Mouse (Mus musculus): ENCODE results near the gene 1700042G07Rik. TPM values are rescaled to one million over a fixed set of nuclear protein-coding genes. Genes with fewer than 3 reads are reported as not detected.
A peak's percentile ranks its signal among the peaks of the same experiment; 100 is the strongest.

The 1700042G07Rik gene
- total RNA-seq (2015) (not detected in 2 replicates), total RNA-seq (2017) (not detected in 2 replicates)

- ATAC-seq (replicated peaks; ENCODE audit: poor library complexity) = no peak
These were observed at the start of gene 1700042G07Rik, which contains the start of gene Gm49337 for GRCm38 (mm10) chr4:116173072-116173471. Gene 1700042G07Rik, plus strand, starts transcription at chr4:116173372. Gene Gm49337, plus strand, starts transcription at chr4:116173384.

DNA sequence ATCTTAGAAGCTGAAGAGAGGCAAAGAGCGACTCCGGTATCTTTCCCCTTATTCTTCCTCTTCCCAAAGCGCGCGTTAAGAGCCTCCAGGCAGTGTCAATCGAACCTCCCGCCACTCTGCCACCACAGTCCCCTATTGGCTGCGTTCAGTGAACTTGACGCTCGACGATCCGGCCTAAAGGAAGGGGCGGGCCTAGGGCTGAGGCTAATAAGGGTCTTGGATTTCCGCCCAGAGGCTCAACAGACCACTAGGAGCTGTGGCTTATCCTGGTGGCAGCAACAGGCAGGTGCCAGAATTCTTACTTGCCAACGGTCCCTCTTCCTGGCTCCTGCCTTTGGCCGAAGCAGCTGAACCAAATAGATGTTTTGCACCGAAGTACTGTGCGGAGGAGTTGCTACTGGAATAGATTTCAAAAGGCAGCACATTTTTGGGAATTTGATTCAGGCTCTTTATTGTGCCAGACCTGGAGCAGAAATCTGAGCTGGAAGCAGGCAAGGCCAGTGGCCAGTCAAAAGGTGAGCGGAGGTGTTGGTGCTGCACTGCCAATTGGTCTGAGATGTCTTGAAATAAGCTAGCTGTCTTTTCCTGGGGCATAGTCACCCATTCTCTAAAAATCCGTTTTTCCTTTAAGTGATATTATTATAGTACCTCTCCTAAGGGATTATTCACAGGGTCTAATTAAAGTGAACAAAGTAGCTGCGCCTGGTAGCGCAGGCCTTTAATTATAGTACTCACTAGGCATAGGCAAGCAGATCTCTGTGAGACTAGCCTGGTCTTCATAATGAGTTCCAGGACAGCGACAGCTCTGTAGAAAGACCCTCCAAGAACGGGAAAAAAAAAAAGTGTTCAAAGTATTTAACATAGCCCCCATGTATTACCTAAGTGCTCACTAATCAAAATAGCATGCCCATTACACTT lies 49.3 kb upstream of the 1700042G07Rik start, which contains the start of the genes Rad54l and Pomgnt1:
Rad54l (minus strand) TSS at position 89 of the 918 bp plus-strand sequence.
Pomgnt1 (plus strand) TSS at position 239 of the 918 bp plus-strand sequence.
- ATAC-seq (replicated peaks; ENCODE audit: poor library complexity) = peak; percentile 96

- ATAC-seq (replicated peaks; ENCODE audit: poor library complexity) = peak; percentile 43
These were observed 47.3 kb upstream of the 1700042G07Rik start for GRCm38 (mm10) chr4:116125803-116126386.

GRCm38 (mm10) chr4:116127956-116128355 lies 45.2 kb upstream of the 1700042G07Rik start:
- no peak for ATAC-seq (replicated peaks; ENCODE audit: poor library complexity)

DNA sequence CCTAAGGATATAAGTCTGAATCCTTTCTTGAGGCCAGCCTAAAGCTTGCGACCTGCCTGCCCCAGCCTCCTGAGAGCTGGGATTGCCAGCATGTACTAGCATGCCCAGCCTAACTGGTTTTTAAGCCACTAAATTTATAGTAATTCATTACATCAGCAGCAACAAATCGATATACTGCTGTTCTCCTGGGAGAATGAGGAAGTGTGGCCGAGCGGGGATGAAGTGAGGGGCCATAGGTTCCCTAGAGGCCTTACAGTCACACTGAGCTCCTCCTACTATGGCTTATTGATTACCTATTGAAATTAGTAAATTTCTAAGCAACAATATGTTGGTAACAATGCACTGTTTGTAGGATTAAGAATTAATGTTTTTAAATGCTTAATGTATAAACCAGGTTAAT lies 40.0 kb upstream of the 1700042G07Rik start:
- no peak for ATAC-seq (replicated peaks; ENCODE audit: poor library complexity)

GRCm38 (mm10) chr4:116134990-116135389 lies 38.2 kb upstream of the 1700042G07Rik start:
- ATAC-seq (replicated peaks; ENCODE audit: poor library complexity) = peak; percentile 79

DNA sequence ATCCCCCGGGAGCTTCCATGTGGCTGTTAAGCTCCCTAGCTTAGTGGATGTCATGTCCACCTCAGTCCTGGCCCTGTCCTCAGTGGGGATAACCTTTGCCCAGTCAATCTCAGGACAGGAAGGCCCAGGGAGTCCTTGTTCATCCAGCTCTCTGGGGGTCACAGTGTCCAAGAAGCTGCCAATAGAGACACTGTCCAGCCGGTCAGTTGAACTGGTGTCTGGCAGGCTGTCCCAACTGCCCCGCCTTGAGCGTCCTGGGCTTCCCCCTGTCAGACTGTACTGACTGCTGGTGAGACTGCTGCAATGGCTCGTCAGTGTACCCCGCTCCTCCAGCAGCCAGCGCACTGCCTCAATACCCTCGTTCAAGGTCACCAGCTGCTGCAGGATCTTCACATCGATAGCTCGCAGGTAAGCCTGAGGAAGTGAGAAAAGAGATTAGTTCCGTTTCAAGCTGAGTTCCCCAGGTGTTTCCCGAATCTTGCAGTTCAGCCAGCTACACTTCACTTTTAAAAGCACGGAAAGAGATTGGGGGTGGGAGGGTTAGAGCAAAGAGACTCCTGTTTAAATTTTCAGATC lies 35.7 kb upstream of the 1700042G07Rik start:
- ATAC-seq (replicated peaks; ENCODE audit: poor library complexity) = no peak

- ATAC-seq (replicated peaks; ENCODE audit: poor library complexity) = no peak
These were observed 32.2 kb upstream of the 1700042G07Rik start for GRCm38 (mm10) chr4:116140801-116141574.

- ATAC-seq (replicated peaks; ENCODE audit: poor library complexity) = no peak
These were observed 31.4 kb upstream of the 1700042G07Rik start for GRCm38 (mm10) chr4:116141736-116142135.

- ATAC-seq (replicated peaks; ENCODE audit: poor library complexity) = no peak
These were observed 30.9 kb upstream of the 1700042G07Rik start for GRCm38 (mm10) chr4:116142269-116142668.

DNA sequence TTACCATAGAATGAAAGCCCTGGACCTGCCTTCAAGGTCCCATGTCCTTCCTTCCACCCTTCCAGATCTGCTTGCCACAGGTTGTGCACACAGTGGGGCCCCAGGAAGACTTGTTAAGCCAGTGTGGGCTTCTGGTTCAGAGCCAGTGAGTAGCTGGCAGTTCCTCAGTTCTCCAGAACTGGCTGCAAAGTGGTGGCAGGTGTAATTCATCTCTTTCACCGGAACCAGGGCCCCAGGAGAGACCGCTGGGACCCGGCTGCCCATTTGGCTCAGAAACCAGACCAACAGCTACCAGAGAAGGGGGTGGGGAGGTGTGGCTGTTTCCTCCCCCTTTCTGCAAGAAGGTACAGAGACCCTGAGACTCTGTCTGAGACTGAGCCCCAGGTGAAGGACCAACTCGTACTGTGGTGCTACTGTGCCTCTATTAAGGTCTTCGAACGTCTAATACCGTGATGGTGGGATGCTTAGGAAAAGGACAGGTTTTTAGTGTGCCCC lies 29.8 kb upstream of the 1700042G07Rik start:
- 0 out of 2 replicates have a peak, but pooled peaks have one; percentile 27 for ATAC-seq (replicated peaks; ENCODE audit: poor library complexity)

GRCm38 (mm10) chr4:116143891-116144717 lies 29.1 kb upstream of the 1700042G07Rik start:
- peak; percentile 70 for ATAC-seq (replicated peaks; ENCODE audit: poor library complexity)

GRCm38 (mm10) chr4:116149812-116150155 lies 23.4 kb upstream of the 1700042G07Rik start:
- peak; percentile 21; the same call in 1 of the 2 replicates for ATAC-seq (replicated peaks; ENCODE audit: poor library complexity)

- ATAC-seq (replicated peaks; ENCODE audit: poor library complexity) = peak; percentile 80
These were observed 22.9 kb upstream of the 1700042G07Rik start for GRCm38 (mm10) chr4:116150156-116150861.

- ATAC-seq (replicated peaks; ENCODE audit: poor library complexity) = no peak
These were observed 22.3 kb upstream of the 1700042G07Rik start for GRCm38 (mm10) chr4:116150862-116151221.

DNA sequence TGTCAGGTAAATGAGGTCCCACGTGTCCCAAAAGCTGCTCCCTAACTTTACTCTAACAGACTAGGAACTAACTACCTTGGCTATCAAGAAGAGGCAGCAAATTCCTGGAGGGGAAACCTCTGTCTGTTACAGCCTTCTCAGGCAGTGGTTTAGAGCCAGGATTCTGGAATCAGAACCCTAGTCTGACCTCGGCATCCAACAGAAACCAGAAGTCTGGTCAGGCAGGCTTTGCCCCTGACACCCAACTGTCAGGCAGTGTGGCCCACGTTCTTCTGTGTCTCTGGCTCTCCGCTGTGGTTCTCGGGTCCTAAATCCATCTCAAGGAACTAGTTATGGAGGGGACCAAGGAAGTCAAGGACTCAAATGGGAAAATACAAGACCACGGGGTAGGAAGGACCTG lies 21.9 kb upstream of the 1700042G07Rik start, which contains the start of gene Lurap1:
Lurap1 (minus strand) TSS at position 101 of the 400 bp plus-strand sequence.
- ATAC-seq (replicated peaks; ENCODE audit: poor library complexity) = no peak

DNA sequence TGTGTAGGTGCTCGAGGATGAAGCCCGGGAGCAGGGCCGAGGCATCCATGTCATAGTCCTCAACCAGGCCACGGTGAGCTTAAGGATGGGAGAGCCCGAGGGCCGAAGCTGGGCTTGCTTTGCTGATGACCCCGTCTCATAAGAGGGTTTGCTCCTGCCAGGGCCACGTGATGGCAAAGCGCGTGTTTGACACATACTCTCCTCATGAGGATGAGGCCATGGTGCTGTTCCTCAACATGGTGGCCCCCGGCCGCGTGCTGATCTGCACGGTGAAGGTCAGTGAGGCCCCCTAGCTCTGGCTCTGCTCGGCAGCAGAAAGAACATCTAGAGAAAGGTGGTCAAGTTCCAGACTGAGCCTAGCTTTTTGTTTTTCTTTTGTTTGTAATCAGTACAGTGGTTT lies 20.5 kb upstream of the 1700042G07Rik start:
- no peak for ATAC-seq (replicated peaks; ENCODE audit: poor library complexity)

DNA sequence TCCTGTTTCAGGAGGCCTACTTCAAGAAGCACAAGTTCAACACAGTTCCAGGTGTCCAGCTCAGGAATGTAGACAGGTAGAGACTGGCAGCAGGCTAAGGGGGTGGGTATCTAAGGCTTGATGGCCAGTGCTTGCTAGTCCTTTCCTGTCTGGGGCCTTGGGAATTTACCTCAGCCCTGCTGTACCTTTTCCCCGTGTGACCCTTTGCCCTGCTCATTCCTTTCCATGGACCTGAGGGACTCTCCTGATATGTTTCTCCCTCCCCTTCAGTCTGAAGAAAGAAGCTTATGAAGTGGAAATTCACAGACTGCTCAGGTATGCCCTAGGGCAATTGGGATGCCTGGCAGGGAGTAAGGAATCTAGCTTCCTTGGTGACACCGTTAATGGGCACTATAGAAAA lies 15.3 kb upstream of the 1700042G07Rik start:
- no peak for ATAC-seq (replicated peaks; ENCODE audit: poor library complexity)

GRCm38 (mm10) chr4:116159912-116160311 lies 13.3 kb upstream of the 1700042G07Rik start:
- ATAC-seq (replicated peaks; ENCODE audit: poor library complexity) = peak; percentile 70; the same call in 1 of the 2 replicates
